Mouse (Mus musculus): ENCODE results near the gene Pabpn1. TPM values are rescaled to one million over a fixed set of nuclear protein-coding genes. Genes with fewer than 3 reads are reported as not detected.

Gene Pabpn1
- total RNA-seq, 2 experiments from 2014 or later: 272 to 278 TPM

GRCm38 (mm10) chr14:54884022-54884712, 8.1 kb upstream of the Pabpn1 start:
- intact Hi-C loops (cut with DNase I): no loop called here
- DNase-seq (ENCODE audit: extremely low spot score in 1 of 2, low spot score in 2 of 2): no peak

GRCm38 (mm10) chr14:54885309-54885708, 7.0 kb upstream of the Pabpn1 start:
- intact Hi-C loops (cut with DNase I): no loop called here
- DNase-seq (ENCODE audit: extremely low spot score in 1 of 2, low spot score in 2 of 2): no peak

DNA sequence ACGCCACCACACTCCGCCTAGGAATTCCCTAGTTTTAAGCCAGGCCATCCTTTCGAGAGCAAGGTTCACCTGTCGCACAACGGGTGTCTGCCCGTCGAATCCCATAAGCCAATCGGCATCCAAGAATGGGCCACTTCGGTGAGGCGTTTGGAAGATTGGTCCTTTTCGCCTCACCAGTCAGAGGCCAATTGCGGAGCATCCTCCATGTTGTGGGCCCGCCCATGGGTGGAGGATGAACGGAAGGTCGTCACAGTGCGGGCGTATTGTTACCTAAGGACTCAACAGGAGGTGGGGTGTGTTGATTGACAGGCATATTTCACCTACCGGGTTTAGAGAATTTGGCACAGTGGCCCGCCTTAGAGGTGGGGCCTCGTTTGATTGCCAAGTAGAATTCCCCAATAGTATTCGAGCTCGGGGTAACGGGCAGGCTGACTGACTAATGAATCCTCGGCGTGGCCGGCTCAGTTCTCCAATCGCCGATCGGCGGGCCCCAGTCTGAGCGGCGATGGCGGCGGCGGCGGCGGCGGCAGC, 1.4 kb downstream of the Pabpn1 start:
- DNase-seq (ENCODE audit: extremely low spot score in 1 of 2, low spot score in 2 of 2): peak; percentile 97 to 99
- intact Hi-C loops (cut with DNase I): loop anchor here (5.0 kb wide), 1 partner anchor 209 kb away; no protein-coding TSS in a partner anchor

GRCm38 (mm10) chr14:54894296-54895151, 2.2 kb downstream of the Pabpn1 start:
- peak in 1 of 2 experiments; percentile 81 for DNase-seq (ENCODE audit: extremely low spot score in 1 of 2, low spot score in 2 of 2)
- intact Hi-C loops (cut with DNase I): loop anchor here (5.0 kb wide), 1 partner anchor 208 kb away; no protein-coding TSS in a partner anchor

DNA sequence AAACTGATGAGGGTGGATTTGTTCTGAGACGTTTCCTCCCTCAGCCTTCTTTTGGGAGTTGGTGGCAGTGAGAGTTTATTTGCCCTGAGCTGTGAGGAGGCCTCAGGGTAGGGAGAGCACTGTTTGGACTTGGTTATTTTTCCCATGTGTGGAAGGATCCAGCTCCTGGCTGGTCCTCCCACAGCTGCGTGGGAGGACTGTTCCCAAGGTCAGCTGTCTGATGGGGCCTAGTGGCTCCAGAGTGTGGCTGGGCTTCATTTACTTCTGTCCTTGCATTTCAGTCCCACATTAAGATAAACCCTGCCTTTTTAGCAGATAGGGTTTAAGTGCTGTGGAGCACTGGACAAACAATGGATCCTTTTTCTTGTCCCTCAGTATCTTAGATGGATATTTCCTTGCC, 5.1 kb downstream of the Pabpn1 start:
- intact Hi-C loops (cut with DNase I): no loop called here
- DNase-seq (ENCODE audit: extremely low spot score in 1 of 2, low spot score in 2 of 2): no peak

DNA sequence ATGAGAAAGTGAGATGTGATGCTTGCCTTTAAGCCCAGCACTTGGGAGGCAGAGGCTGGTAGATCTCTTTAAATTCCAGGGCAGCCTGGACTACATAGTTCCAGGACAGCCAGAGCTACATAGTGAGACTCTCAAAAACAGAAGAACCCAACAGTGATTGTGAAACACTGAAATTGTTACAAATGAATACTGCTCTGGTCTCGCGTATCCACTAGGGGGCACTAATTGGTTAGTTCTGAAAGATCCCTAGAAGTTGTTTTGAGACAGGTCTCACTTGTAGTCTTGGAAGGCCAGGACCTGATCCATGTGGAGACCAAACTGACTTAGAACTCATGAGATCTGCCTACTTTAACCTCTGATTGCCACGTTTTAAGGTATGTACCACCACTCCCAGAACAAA, 8.1 kb downstream of the Pabpn1 start:
- intact Hi-C loops (cut with DNase I): loop anchor here (2.0 kb wide), 2 partner anchors 36 to 114 kb away; partner anchors contain the start of genes Cmtm5 and Ngdn
- DNase-seq (ENCODE audit: extremely low spot score in 1 of 2, low spot score in 2 of 2): peak; percentile 69 to 84

DNA sequence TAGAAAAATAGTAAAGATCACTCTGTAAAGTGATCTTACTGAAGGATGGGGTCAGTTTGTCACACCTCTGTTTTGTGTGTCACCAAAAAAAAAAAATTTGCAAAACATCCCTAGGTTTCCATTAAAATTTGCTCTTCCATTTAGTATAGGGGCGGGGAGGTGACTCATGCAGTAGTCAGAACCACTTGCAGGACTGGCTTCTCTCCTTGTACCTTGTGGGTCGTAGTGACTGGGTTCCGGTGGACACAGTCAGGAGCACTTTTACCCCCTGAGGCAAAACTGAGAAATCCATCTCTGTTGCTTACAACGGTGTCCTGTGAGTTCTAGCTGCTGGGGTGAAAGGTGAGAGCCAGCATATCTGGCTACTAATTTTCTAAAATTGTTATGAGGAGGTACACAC, 11.3 kb downstream of the Pabpn1 start:
- intact Hi-C loops (cut with DNase I): no loop called here
- no peak for DNase-seq (ENCODE audit: extremely low spot score in 1 of 2, low spot score in 2 of 2)

- intact Hi-C loops (cut with DNase I): no loop called here
- no peak for DNase-seq (ENCODE audit: extremely low spot score in 1 of 2, low spot score in 2 of 2)
Measured at GRCm38 (mm10) chr14:54908682-54909081, 16.4 kb downstream of the Pabpn1 start.

DNA sequence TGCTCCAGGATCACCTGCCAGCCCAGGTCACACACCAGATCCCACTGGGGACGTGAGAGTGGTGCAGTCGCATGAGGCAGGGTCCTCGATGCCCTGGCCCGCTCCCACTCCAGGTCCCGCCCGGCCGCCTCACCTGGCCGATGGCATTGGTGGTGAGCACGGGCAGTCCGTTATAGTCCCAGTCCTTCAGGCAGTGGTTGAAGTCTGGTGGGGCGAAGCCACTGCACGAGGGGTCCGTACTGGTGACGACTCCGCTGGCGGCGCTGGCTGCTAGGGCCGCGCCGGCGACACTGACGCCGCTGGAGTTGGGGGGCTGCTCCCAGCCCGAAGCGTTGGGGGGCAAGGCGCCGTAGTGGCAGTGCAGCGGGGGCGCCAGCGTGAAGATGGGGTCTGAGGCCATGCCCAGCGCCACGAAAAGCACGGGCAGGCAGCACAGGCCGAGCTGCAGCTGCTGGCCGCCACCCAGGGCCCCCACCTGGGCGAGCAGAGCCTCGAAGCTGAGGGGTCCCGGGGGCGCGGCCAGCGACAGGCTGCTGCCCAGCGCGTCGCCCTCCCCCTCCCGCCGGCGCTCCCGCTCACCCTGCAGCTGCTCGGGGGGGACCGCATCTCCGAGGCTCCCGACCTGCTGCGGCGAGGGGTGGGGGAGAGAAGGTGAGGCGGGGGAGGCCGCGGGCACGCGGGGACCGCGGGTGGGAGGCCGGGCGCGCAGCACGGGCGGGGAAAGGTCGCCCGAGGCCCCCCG, 20.0 kb downstream of the Pabpn1 start:
- peak in 1 of 2 experiments; percentile 68 for DNase-seq (ENCODE audit: extremely low spot score in 1 of 2, low spot score in 2 of 2)
- intact Hi-C loops (cut with DNase I): loop anchor here (5.0 kb wide), 1 partner anchor 85 kb away; no protein-coding TSS in a partner anchor

DNA sequence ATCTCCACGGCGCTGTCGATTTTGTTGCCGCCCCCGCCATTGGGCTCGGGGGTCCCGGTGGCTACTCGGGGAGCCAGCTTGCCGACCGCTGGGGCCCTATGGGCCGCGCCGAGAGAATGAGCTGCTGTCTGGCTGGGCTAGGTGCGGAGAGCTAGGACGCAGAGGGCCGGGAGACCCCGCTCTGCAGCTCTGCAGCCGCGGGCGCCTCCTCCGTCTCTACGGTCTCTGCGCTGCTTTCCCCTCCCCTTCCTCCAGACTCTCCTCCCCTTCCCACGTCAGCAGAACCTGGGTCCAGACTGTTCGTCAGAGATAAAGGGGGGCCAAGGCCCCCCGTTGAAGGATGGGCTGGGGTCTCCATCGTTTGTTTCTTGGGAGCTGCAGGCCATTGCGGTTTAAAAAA, 20.6 kb downstream of the Pabpn1 start, which contains the start of gene Slc22a17:
Slc22a17 (minus strand) TSS at position 247 of the 400 bp plus-strand sequence.
- intact Hi-C loops (cut with DNase I): loop anchor here (5.0 kb wide), 1 partner anchor 84 kb away; no protein-coding TSS in a partner anchor
- peak; percentile 81 to 88 for DNase-seq (ENCODE audit: extremely low spot score in 1 of 2, low spot score in 2 of 2)

GRCm38 (mm10) chr14:54913343-54913742, 21.0 kb downstream of the Pabpn1 start:
- intact Hi-C loops (cut with DNase I): loop anchor here (5.0 kb wide), 1 partner anchor 84 kb away; no protein-coding TSS in a partner anchor
- no peak for DNase-seq (ENCODE audit: extremely low spot score in 1 of 2, low spot score in 2 of 2)

DNA sequence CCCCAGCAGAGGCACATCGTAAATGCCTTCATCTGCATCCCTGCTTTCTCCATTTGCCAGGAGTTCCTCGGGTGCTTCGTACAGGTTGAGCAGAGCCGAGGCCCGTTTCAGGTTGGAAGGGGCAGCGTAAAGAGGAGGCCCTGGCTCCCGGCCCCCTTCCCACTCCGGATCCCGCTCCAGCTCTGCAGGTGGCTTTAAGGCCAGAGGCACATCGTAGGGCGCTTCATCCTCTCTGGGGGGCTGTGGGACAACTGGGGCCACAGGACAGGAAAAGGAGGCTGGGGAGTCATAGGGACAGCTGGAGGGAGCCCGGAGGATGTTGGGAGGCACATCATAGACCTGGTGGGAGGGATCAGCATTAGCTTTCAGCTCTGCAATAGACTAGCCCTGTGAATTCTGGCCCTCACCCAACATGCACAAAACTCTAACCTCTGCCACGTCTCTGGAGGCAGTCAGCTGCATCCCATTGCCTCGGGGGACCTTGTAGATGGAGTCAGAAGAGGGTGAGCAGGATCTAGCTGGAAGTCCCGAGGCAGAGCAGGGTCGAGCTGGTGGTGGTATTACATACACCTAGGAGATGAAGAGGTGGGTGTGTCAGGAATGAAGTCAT, 27.9 kb downstream of the Pabpn1 start:
- intact Hi-C loops (cut with DNase I): no loop called here
- DNase-seq (ENCODE audit: extremely low spot score in 1 of 2, low spot score in 2 of 2): peak in 1 of 2 experiments; percentile 54

- intact Hi-C loops (cut with DNase I): no loop called here
- DNase-seq (ENCODE audit: extremely low spot score in 1 of 2, low spot score in 2 of 2): no peak
Measured at GRCm38 (mm10) chr14:54924641-54925348, 32.5 kb downstream of the Pabpn1 start.

- intact Hi-C loops (cut with DNase I): no loop called here
Measured at GRCm38 (mm10) chr14:54925349-54926342, 33.3 kb downstream of the Pabpn1 start, which contains the start of gene Efs. TSS of gene Efs (minus strand) at chr14:54926126.

GRCm38 (mm10) chr14:54926401-54927158, 34.3 kb downstream of the Pabpn1 start:
- peak in 1 of 2 experiments; percentile 80 for DNase-seq (ENCODE audit: extremely low spot score in 1 of 2, low spot score in 2 of 2)
- intact Hi-C loops (cut with DNase I): no loop called here

More at GRCm38 (mm10) chr14:54925349-54926342, 33.3 kb downstream of the Pabpn1 start, which contains the start of gene Efs:
- DNase-seq (ENCODE audit: extremely low spot score in 1 of 2, low spot score in 2 of 2): peak in 1 of 2 experiments; percentile 75

- DNase-seq (ENCODE audit: extremely low spot score in 1 of 2, low spot score in 2 of 2): no peak
- intact Hi-C loops (cut with DNase I): no loop called here
Measured at GRCm38 (mm10) chr14:54927296-54927695, 35.0 kb downstream of the Pabpn1 start.

Data from left cerebral cortex, postnatal 10 days (tissue).